Mouse (Mus musculus): Measurements from ENCODE around the gene Fdx1.

DNA sequence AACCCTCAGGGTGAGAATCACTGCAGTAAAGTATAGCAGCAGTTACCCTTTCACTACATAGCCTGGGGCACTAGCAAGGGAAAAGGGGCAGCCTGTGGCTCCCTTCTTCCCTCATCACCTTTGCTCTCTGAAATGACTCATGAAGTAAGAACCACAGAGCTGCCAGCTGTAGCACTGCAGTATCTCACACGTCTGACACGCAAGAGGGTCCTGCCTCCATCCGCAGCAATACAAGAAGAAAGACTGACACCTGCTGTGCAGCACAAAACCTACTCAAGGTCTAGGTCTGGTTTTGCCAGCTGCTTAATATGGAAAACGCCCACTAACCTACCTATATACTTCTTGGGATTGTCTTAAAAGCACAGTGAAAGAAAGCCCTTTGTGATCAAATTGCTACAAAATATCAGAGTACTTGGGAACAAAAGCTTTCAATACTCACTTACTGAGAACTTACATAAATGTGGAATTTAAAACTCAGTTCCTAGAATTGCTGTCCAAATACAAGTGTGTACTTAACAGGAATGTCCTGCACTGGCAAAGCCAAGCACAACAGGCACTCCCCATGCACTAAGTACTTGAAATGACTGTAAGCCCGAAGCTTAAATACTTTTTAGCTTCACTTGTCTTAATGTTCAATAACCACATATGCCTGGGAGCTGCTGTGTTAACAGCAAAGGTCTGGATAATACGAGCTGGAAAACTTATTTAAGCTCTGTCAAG is 2.0 kb downstream of the Fdx1 start:
- TF ChIP-seq CTCF (IDR thresholded peaks at IDR 0.05; ENCODE audit: borderline replicate concordance, control insufficient read depth, extremely low read depth, insufficient read depth, low read length, poor library complexity) (no peak), POLR2A (IDR thresholded peaks at IDR 0.05; ENCODE audit: control insufficient read depth, extremely low read depth, insufficient read depth, low read length, poor library complexity) (no peak)

All from thymus, adult 2 months (tissue).